Mouse (Mus musculus) hindbrain, embryonic 14.5 days (tissue): ENCODE data around the gene Wwtr1. TPM values are rescaled to one million over a fixed set of nuclear protein-coding genes. Genes with fewer than 3 reads are reported as not detected.

Experiments used
- ATAC-seq: fragments of 200-750 bp; cut with Nextera tagmentation; 2 replicates; pipeline ENCODE4 v1.8.0; 2017; ENCODE audit warnings: moderate number of reproducible peaks, mild to moderate bottlenecking, moderate TSS enrichment, moderate library complexity; ENCODE audit not compliant: low FRiP score
- DNase-seq: peaks from one replicate; pipeline ENCODE4 v3.0.0-alpha.2; 2015; ENCODE audit warnings: low spot score
- H3K27ac ChIP-seq: fragments of 300-500 bp; sonication (generic); 2 replicates; pipeline ENCODE4 v1.5.1; 2014; ENCODE audit warnings: mild to moderate bottlenecking, moderate library complexity
- H3K27me3 ChIP-seq: fragments of 300-500 bp; sonication (generic); 2 replicates; pipeline ENCODE4 v1.6.1; 2014; ENCODE audit warnings: mild to moderate bottlenecking, low read length, mixed read lengths; ENCODE audit not compliant: control insufficient read depth, insufficient read depth
- H3K36me3 ChIP-seq: fragments of 300-500 bp; sonication (generic); replicated peaks from 2 replicates; pipeline ENCODE4 v1.6.1; 2014; ENCODE audit not compliant: control insufficient read depth, insufficient read depth
- H3K4me1 ChIP-seq: fragments of 300-500 bp; sonication (generic); replicated peaks from 2 replicates; pipeline ENCODE4 v1.6.1; 2014; ENCODE audit warnings: antibody characterized with exemption, low read length, mixed read lengths; ENCODE audit not compliant: control insufficient read depth, insufficient read depth
- H3K4me2 ChIP-seq: fragments of 300-500 bp; sonication (generic); replicated peaks from 2 replicates; pipeline ENCODE4 v1.6.1; 2014; ENCODE audit warnings: mild to moderate bottlenecking, moderate library complexity
- H3K4me3 ChIP-seq: fragments of 300-500 bp; sonication (generic); replicated peaks from 2 replicates; pipeline ENCODE4 v1.5.1; 2014; ENCODE audit warnings: mild to moderate bottlenecking, low read length
- H3K9ac ChIP-seq: fragments of 300-500 bp; sonication (generic); 2 replicates; pipeline ENCODE4 v1.6.1; 2014
- H3K9me3 ChIP-seq: fragments of 300-500 bp; sonication (generic); 2 replicates; pipeline ENCODE4 v1.6.1; 2016; ENCODE audit warnings: low read length; ENCODE audit not compliant: control insufficient read depth
- WGBS: fragments of 180-500 bp; shearing (Covaris S2); extraction: QIAGEN DNeasy Blood & Tissue Kit; methylation state at CpG from one replicate; pipeline ENCODE4 v1.1.7; 2014; 5-methylcytosine and 5-hydroxymethylcytosine counted together
- polyA plus RNA-seq: library from polyadenylated mRNA; unstranded; fragments of >200 nt; fragmentation: Nextera tagmentation; extraction: Ambion mirVana; gene quantifications from 2 replicates; pipeline ENCODE4 v1.2.1, GENCODE M21; 2014

Gene Wwtr1
- polyA plus RNA-seq, 1 experiment from 2014 or later, result 8.6 TPM

GRCm38 (mm10) chr3:57481981-57482380 lies 93.7 kb downstream of the Wwtr1 start:
- ATAC-seq (no peak), DNase-seq (no peak)
- Histone ChIP-seq H3K4me1 (no peaks in the 10 kb centered on the region), H3K9me3 (no peaks in the 10 kb centered on the region), H3K36me3 (no peaks in the 10 kb centered on the region), H3K27ac (no peak overlapping the region), H3K4me3 (no peak overlapping the region), H3K27me3 (no peaks in the 10 kb centered on the region), H3K4me2 (no peak overlapping the region), H3K9ac (no peak overlapping the region)
- 90% methylated on average over 5 of the region's 5 CpGs for WGBS

GRCm38 (mm10) chr3:57480640-57481039 lies 95.1 kb downstream of the Wwtr1 start:
- Histone ChIP-seq H3K4me2 (no peak overlapping the region), H3K4me3 (no peak overlapping the region)
- WGBS, result 76% methylated on average over 4 of the region's 4 CpGs

GRCm38 (mm10) chr3:57474421-57474820 lies 101.3 kb downstream of the Wwtr1 start:
- Histone ChIP-seq H3K4me3 (no peak overlapping the region), H3K9me3 (no peaks in the 10 kb centered on the region), H3K27ac (no peak overlapping the region), H3K36me3 (no peaks in the 10 kb centered on the region), H3K4me2 (no peak overlapping the region), H3K9ac (no peak overlapping the region), H3K4me1 (peaks cover 16% of the 10 kb centered on the region), H3K27me3 (no peaks in the 10 kb centered on the region)
- WGBS, result 84% methylated on average over 8 of the region's 8 CpGs
- ATAC-seq (no peak), DNase-seq (no peak)

More at GRCm38 (mm10) chr3:57480640-57481039, 95.1 kb downstream of the Wwtr1 start:
- Histone ChIP-seq H3K36me3 (no peaks in the 10 kb centered on the region), H3K4me1 (no peaks in the 10 kb centered on the region), H3K9ac (no peak overlapping the region), H3K27ac (no peak overlapping the region), H3K9me3 (no peaks in the 10 kb centered on the region), H3K27me3 (no peaks in the 10 kb centered on the region)
- DNase-seq, result no peak
- ATAC-seq, result no peak

GRCm38 (mm10) chr3:57472407-57472806 lies 103.3 kb downstream of the Wwtr1 start:
- H3K4me3 ChIP-seq, result no peak overlapping the region
- ATAC-seq, result peak; percentile 62; the same call in 1 of the 2 replicates
- no peak overlapping the region for H3K4me2 ChIP-seq
- H3K4me1 ChIP-seq, result peaks cover 16% of the 10 kb centered on the region
- no peak for DNase-seq
- no peaks in the 10 kb centered on the region for H3K36me3 ChIP-seq
- no peak overlapping the region for H3K9ac ChIP-seq
- no peaks in the 10 kb centered on the region for H3K27me3 ChIP-seq
- H3K9me3 ChIP-seq, result no peaks in the 10 kb centered on the region
- H3K27ac ChIP-seq, result no peak overlapping the region
- 32% methylated on average over 4 of the region's 4 CpGs for WGBS

- H3K9me3 ChIP-seq, result no peaks in the 10 kb centered on the region
- WGBS, result 3% methylated on average over 15 of the region's 15 CpGs
- ATAC-seq (peak; percentile 70), DNase-seq (peak; percentile 36)
- peak overlapping the region; percentile 22 for H3K4me3 ChIP-seq
- H3K36me3 ChIP-seq, result no peaks in the 10 kb centered on the region
- no peaks in the 10 kb centered on the region for H3K27me3 ChIP-seq
- peak overlapping the region; percentile 64 for H3K27ac ChIP-seq
- peaks cover 16% of the 10 kb centered on the region for H3K4me1 ChIP-seq
- H3K9ac ChIP-seq, result peak overlapping the region; percentile 28; the same call in 1 of the 2 replicates
- H3K4me2 ChIP-seq, result peak overlapping the region; percentile 48
Measured at GRCm38 (mm10) chr3:57470981-57471601, 104.6 kb downstream of the Wwtr1 start.

- no peaks in the 10 kb centered on the region for H3K27me3 ChIP-seq
- DNase-seq, result peak; percentile 40
- 17% methylated on average over 5 of the region's 5 CpGs for WGBS
- no peak overlapping the region for H3K4me3 ChIP-seq
- H3K9me3 ChIP-seq, result no peaks in the 10 kb centered on the region
- H3K4me2 ChIP-seq, result no peak overlapping the region
- H3K4me1 ChIP-seq, result peaks cover 16% of the 10 kb centered on the region
- no peak for ATAC-seq
- H3K27ac ChIP-seq, result peak overlapping the region; percentile 64; the same call in 1 of the 2 replicates
- H3K9ac ChIP-seq, result 0 out of 2 replicates have a peak overlapping the region, but pooled peaks have one; percentile 28
- no peaks in the 10 kb centered on the region for H3K36me3 ChIP-seq
Measured at GRCm38 (mm10) chr3:57470326-57470725, 105.4 kb downstream of the Wwtr1 start.

GRCm38 (mm10) chr3:57469325-57469724 lies 106.4 kb downstream of the Wwtr1 start:
- no peak for ATAC-seq
- H3K27ac ChIP-seq, result no peak overlapping the region
- no peaks in the 10 kb centered on the region for H3K36me3 ChIP-seq
- H3K4me3 ChIP-seq, result no peak overlapping the region
- H3K4me1 ChIP-seq, result peaks cover 16% of the 10 kb centered on the region
- 99% methylated on average over 3 of the region's 3 CpGs for WGBS
- no peaks in the 10 kb centered on the region for H3K27me3 ChIP-seq
- DNase-seq, result no peak
- H3K4me2 ChIP-seq, result no peak overlapping the region
- H3K9ac ChIP-seq, result no peak overlapping the region
- H3K9me3 ChIP-seq, result no peaks in the 10 kb centered on the region

- WGBS, result 73% methylated on average over 3 of the region's 3 CpGs
- H3K4me2 ChIP-seq, result no peak overlapping the region
- peak; percentile 64; the same call in 1 of the 2 replicates for ATAC-seq
- no peak overlapping the region for H3K4me3 ChIP-seq
- peaks cover 10% of the 10 kb centered on the region for H3K4me1 ChIP-seq
- no peak overlapping the region for H3K9ac ChIP-seq
- no peaks in the 10 kb centered on the region for H3K9me3 ChIP-seq
- H3K27me3 ChIP-seq, result no peaks in the 10 kb centered on the region
- no peaks in the 10 kb centered on the region for H3K36me3 ChIP-seq
- DNase-seq, result peak; percentile 64
- no peak overlapping the region for H3K27ac ChIP-seq
Measured at GRCm38 (mm10) chr3:57466289-57466688, 109.4 kb downstream of the Wwtr1 start.

GRCm38 (mm10) chr3:57463302-57463701 lies 112.4 kb downstream of the Wwtr1 start:
- H3K4me3 ChIP-seq, result no peak overlapping the region
- H3K9me3 ChIP-seq, result no peaks in the 10 kb centered on the region
- H3K27ac ChIP-seq, result no peak overlapping the region
- H3K4me2 ChIP-seq, result no peak overlapping the region
- H3K9ac ChIP-seq, result no peak overlapping the region
- ATAC-seq (no peak), DNase-seq (no peak)
- no peaks in the 10 kb centered on the region for H3K27me3 ChIP-seq
- H3K4me1 ChIP-seq, result no peaks in the 10 kb centered on the region
- no peaks in the 10 kb centered on the region; the same call in 1 of the 2 replicates for H3K36me3 ChIP-seq
- 79% methylated on average over 4 of the region's 4 CpGs for WGBS
